Mouse (Mus musculus) E14TG2a.4 (cell line): ENCODE measurements at regions not wholly inside any gene's neighbourhood (a gene's known extent, or its start where the extent isn't known, plus 50 kb on each side); places are given as distances from the start of the nearest gene placed in this dataset.

ENCODE experiments used
- H3K27me3 ChIP-seq: 2 replicates; pipeline ENCODE4 v1.6.1; 2014; ENCODE audit warnings: low read length, control low read depth; ENCODE audit not compliant: insufficient read depth
- H3K36me3 ChIP-seq: 2 replicates; pipeline ENCODE4 v1.6.1; 2014; ENCODE audit warnings: low read length, control low read depth; ENCODE audit not compliant: insufficient read depth
- H3K4me1 ChIP-seq: replicated peaks from 2 replicates; pipeline ENCODE4 v1.6.1; 2014; ENCODE audit warnings: low read depth, low read length, control low read depth
- H3K4me3 ChIP-seq: replicated peaks from 2 replicates; pipeline ENCODE4 v1.5.1; 2014; ENCODE audit warnings: mild to moderate bottlenecking, low read length
- H3K9me3 ChIP-seq: 2 replicates; pipeline ENCODE4 v1.6.1; 2014; ENCODE audit warnings: low read length, control low read depth
- CTCF ChIP-seq: conservative IDR thresholded peaks from 2 replicates; pipeline ENCODE4 v1.5.1; 2014; ENCODE audit warnings: low read length
- NANOG ChIP-seq: IDR thresholded peaks from 2 replicates; pipeline ENCODE4 v1.6.1; 2014; ENCODE audit warnings: borderline replicate concordance, low read length, mixed read lengths
- POU5F1 ChIP-seq: IDR thresholded peaks from 2 replicates; pipeline ENCODE4 v1.6.1; 2014; ENCODE audit warnings: low read length, borderline replicate concordance

DNA sequence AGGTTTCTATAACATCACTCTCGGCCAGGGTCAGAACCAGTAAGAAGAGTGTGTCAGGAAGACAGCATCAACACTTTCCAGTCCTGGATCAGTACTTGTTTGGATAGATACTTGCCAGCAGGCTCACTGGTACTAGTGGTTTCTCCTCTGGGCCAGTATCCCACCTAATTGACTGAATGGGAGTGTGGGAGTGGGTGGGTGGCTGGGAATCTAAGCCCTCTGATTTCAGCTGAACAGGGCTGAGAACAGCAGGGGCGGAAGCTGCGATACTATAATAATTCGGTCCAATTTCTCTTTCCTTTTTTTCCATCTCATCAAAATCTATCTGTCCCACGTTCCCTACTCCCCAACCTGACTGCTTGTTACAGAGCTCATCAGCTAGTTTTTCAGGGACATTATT lies 217.0 kb downstream of the Rnf144b start:
- TF ChIP-seq CTCF (no peak), POU5F1 (no peak), NANOG (no peak)
- H3K4me1 ChIP-seq, result peaks cover 9% of the 10 kb centered on the region
- H3K36me3 ChIP-seq, result no peaks in the 10 kb centered on the region
- no peaks in the 10 kb centered on the region for H3K9me3 ChIP-seq
- H3K4me3 ChIP-seq, result no peak overlapping the region
- peaks cover 4% of the 10 kb centered on the region; the same call in 1 of the 2 replicates for H3K27me3 ChIP-seq

DNA sequence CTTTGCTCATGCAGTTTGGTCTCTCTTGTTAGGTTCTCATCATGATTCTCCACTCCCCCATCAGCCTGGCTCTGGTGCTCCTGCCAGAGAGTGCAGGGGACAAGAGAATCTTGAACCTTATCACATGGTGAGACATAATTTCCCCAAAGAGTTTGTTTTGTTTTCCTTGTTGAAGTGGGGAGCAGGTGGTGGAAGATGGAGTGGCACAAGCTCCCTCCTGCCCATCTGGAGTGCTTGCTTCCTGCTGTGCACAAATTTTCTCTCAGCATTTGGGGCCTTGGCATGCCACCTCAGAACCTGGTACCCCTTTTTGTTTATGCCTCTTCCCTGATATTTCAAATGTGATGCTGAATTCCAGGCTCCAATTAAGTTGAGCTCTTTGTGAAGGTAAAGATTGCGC lies 219.9 kb downstream of the Rnf144b start:
- no peaks in the 10 kb centered on the region for H3K36me3 ChIP-seq

DNA sequence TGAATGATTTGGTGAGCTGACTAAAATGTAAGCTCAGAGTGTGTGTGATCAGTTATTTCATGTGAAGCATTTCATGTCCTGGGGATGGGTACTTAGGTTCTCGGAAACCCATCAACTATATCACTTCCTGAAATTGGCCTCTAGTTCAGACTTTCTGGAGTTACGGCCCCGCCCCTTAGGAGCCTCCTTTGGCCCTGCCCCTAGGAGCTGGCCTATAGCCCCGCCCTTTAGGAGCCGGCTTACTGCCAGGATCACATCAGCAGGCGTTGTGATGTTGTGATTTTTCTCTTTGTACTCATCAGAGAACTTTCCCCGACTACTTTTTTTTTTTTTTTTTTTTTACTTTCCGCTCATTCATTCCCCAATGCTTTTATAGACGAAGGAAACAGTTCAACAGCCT lies 223.1 kb downstream of the Rnf144b start:
- no peak for TF ChIP-seq POU5F1
- no peak for TF ChIP-seq NANOG
- TF ChIP-seq CTCF, result no peak
- H3K9me3 ChIP-seq, result no peaks in the 10 kb centered on the region

More for the DNA sequence above, 219.9 kb downstream of the Rnf144b start:
- no peaks in the 10 kb centered on the region for H3K4me1 ChIP-seq
- no peaks in the 10 kb centered on the region for H3K9me3 ChIP-seq
- H3K4me3 ChIP-seq, result no peak overlapping the region
- TF ChIP-seq POU5F1 (no peak), NANOG (no peak), CTCF (no peak)
- peaks cover 7% of the 10 kb centered on the region; the same call in 1 of the 2 replicates for H3K27me3 ChIP-seq

DNA sequence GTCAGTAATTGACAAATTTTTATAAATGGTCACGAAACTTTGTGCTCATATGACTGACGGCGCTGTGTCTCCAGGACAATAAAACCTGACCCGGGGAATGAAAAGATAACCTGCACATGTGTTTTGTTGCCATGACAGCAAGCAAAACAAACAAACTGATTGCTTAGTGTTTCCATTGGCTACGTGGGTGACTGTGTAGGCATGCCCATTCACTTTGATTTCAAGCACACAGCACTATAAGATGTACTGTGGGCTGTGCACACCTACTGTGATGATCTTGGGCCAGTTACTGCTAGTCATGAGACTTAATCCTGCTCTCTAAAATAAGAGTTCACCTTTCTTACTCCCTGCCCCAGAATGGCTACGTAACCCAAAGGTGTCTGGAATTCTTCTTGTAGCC lies 225.4 kb downstream of the Rnf144b start:
- no peaks in the 10 kb centered on the region for H3K4me1 ChIP-seq
- TF ChIP-seq CTCF (no peak), POU5F1 (no peak), NANOG (no peak)
- 0 out of 2 replicates have a peak, but pooled peaks cover 2% of the 10 kb centered on the region for H3K27me3 ChIP-seq
- H3K9me3 ChIP-seq, result no peaks in the 10 kb centered on the region
- H3K36me3 ChIP-seq, result no peaks in the 10 kb centered on the region
- H3K4me3 ChIP-seq, result no peak overlapping the region

More for the DNA sequence above, 223.1 kb downstream of the Rnf144b start:
- H3K27me3 ChIP-seq, result 0 out of 2 replicates have a peak, but pooled peaks cover 2% of the 10 kb centered on the region
- no peaks in the 10 kb centered on the region for H3K36me3 ChIP-seq
- no peak overlapping the region for H3K4me3 ChIP-seq
- no peaks in the 10 kb centered on the region for H3K4me1 ChIP-seq

DNA sequence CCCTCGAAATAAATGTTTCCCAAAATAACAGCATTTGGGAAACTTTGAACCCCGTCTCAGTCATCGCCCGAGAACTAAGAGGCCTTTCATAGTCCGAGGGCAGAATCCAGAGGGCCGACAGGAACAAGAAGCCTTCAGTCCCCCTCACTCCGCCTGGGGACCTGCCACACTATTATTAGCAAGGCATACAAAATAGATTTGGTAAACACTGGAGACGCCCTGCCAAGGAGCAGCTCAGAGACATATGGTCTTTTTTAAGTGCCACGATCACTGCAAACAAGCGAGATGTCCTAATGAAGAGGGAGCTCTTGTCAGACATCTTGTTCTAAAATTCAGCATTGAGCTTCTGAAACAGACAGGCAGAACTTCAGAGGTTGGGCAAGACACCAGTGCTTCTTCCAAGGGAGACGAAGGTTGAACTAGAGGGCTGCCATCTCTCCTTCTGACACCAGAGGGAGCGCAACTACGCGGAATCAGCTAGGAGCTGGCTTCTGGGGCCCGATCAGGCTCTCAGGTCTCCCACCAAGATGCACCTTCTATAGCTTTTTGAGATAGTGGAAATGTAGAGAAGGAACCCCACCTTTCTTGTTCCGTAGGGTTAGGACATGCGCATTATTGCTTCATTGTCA lies 226.2 kb downstream of the Rnf144b start:
- H3K4me3 ChIP-seq, result no peak overlapping the region
- TF ChIP-seq POU5F1 (no peak), NANOG (no peak), CTCF (peak; percentile 72)
- H3K9me3 ChIP-seq, result no peaks in the 10 kb centered on the region
- no peaks in the 10 kb centered on the region for H3K36me3 ChIP-seq
- 0 out of 2 replicates have a peak, but pooled peaks cover 2% of the 10 kb centered on the region for H3K27me3 ChIP-seq
- H3K4me1 ChIP-seq, result no peaks in the 10 kb centered on the region

DNA sequence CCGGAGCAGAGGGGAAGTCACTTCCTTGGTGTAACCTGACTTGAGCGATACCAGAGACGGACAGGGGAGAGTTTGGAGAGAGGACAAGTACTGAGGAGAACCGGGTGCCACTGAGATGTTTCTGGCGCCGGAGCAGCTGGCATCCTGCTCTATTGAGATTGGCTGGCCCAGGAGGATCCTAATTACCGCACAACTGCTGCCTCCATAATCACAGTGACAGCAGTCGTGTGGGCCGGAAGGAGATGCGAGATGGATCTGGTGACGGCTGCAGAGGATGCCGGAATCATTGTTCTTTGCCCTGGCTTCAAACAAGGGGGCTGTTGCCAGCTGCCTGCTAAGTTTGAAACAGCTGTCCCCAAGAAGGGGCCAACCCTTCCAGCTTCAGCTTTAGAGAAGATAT lies 232.0 kb downstream of the Rnf144b start:
- TF ChIP-seq CTCF (no peak), POU5F1 (no peak), NANOG (no peak)
- Histone ChIP-seq H3K9me3 (no peaks in the 10 kb centered on the region), H3K36me3 (no peaks in the 10 kb centered on the region), H3K27me3 (no peaks in the 10 kb centered on the region), H3K4me1 (no peaks in the 10 kb centered on the region), H3K4me3 (no peak overlapping the region)

DNA sequence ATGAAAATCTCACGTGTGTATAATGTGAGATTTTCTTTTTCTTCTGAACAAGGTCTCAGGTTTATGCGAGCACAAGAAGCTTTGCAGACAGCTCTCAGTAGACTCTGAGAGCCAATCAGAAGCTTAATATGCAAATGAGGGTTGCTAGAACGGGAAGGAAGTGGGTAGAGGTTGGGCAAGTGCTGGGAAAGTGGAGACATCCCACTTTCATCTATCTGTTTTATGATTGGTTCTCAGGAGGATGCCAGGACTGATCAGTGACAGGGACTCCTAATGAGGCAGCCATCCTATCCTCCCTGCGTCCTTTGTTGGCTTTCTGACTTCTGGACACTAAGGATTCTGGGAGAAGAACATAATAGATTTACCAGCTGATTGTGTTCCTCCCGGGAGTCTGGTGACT lies 232.7 kb downstream of the Rnf144b start:
- no peak overlapping the region for H3K4me3 ChIP-seq
- H3K36me3 ChIP-seq, result no peaks in the 10 kb centered on the region
- H3K27me3 ChIP-seq, result no peaks in the 10 kb centered on the region
- H3K9me3 ChIP-seq, result no peaks in the 10 kb centered on the region
- no peak for TF ChIP-seq NANOG
- TF ChIP-seq POU5F1, result no peak
- no peak for TF ChIP-seq CTCF
- H3K4me1 ChIP-seq, result no peaks in the 10 kb centered on the region

DNA sequence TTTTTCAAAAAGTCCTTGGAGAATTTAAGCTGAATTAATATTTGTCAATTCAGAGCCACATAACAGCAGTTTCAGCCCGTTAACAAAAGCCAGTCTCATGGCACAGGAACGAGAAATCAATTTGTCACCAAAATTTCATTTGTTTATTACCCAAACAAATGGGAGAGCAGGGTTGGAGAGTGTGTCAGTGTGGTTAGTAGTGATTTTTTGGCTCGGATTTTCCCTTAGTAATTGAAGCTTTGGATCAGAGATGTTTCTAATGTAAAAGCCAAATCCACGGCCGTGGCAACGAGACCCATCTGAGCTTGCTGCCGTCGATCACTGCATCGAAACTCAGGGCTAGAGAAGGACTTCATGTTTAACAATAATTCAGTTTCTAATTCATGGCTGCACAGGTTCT lies 236.5 kb downstream of the Rnf144b start:
- H3K4me3 ChIP-seq, result no peak overlapping the region
- TF ChIP-seq NANOG, result no peak
- no peak for TF ChIP-seq CTCF
- TF ChIP-seq POU5F1, result no peak
- no peaks in the 10 kb centered on the region for H3K4me1 ChIP-seq
- no peaks in the 10 kb centered on the region for H3K27me3 ChIP-seq
- no peaks in the 10 kb centered on the region for H3K9me3 ChIP-seq
- H3K36me3 ChIP-seq, result no peaks in the 10 kb centered on the region

DNA sequence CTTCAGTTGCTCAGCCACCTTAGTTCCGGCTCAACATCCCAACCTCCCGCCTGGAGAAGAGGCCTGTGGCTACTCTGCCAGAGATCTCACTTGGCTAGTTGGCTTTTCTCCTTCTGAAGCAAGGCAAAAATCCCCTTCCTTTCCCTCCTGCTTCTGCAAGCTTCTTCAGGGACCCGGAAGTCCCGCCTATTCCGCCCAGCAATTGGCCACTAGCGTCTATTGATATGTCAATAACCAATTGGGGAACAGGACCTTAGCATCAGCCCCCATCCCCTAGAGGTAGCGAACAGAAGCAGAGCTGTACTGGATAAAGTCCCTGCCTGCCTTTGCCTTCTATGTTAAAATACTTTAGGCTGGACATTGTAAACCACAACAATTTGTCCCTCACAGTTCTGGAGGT lies 243.3 kb downstream of the Rnf144b start:
- H3K36me3 ChIP-seq, result no peaks in the 10 kb centered on the region
- H3K4me3 ChIP-seq, result peak overlapping the region; percentile 72
- no peaks in the 10 kb centered on the region for H3K4me1 ChIP-seq
- H3K9me3 ChIP-seq, result no peaks in the 10 kb centered on the region
- no peaks in the 10 kb centered on the region for H3K27me3 ChIP-seq
- no peak for TF ChIP-seq POU5F1
- TF ChIP-seq CTCF, result 0 out of 2 replicates have a peak, but pooled peaks have one; percentile 8
- no peak for TF ChIP-seq NANOG
